Mouse (Mus musculus) gastrocnemius, adult 2 months (tissue): Measurements from ENCODE around the gene Ccm2. TPM values are rescaled to one million over a fixed set of nuclear protein-coding genes. Genes with fewer than 3 reads are reported as not detected.
A peak's percentile ranks its signal among the peaks of the same experiment; 100 is the strongest.
"Not testable (repeated sequence)": the region's sequence is repeated elsewhere in the genome, so short reads cannot be mapped to it uniquely, and the experiment has no call there.

Experiments
- DNase-seq: peaks from one replicate; pipeline ENCODE4 v3.0.0; 2022
- H3K27ac ChIP-seq: fragments of 200-600 bp; 2 replicates; pipeline ENCODE4 v1.8.1; 2022; ENCODE audit warnings: mild to moderate bottlenecking
- H3K4me3 ChIP-seq: fragments of 200-600 bp; 2 replicates; pipeline ENCODE4 v1.8.1; 2022; ENCODE audit warnings: mild to moderate bottlenecking, moderate library complexity
- CTCF ChIP-seq: fragments of 200-600 bp; IDR thresholded peaks from 2 replicates; pipeline ENCODE4 v1.8.1; 2022; ENCODE audit warnings: antibody characterized with exemption, mild to moderate bottlenecking, moderate library complexity
- intact Hi-C: fragments of 180-260 bp; cut with DNase I; formaldehyde crosslinking; loops from one replicate; pipeline ENCODE4 v1.15.1; 2025
- total RNA-seq, 2 experiments: library from RNA; stranded (reverse); gene quantifications; 2 replicates each; pipeline ENCODE4 v1.2.3; 2021

Ccm2 gene
- total RNA-seq, 2 experiments from 2014 or later = 20.8 to 23.8 TPM

- DNase-seq = no peak
- Histone ChIP-seq H3K27ac (no peak overlapping the region), H3K4me3 (no peak overlapping the region)
- TF ChIP-seq CTCF = no peak
- intact Hi-C loops = no loop called here
These were observed 23.0 kb upstream of the Ccm2 start for GRCm38 (mm10) chr11:6523662-6524088.

GRCm38 (mm10) chr11:6524165-6524879 is 22.4 kb upstream of the Ccm2 start:
- Histone ChIP-seq H3K27ac (no peak overlapping the region), H3K4me3 (no peak overlapping the region)
- DNase-seq = no peak
- intact Hi-C loops = no loop called here
- TF ChIP-seq CTCF = no peak

GRCm38 (mm10) chr11:6524880-6525238 is 21.8 kb upstream of the Ccm2 start:
- no peak overlapping the region for H3K4me3 ChIP-seq
- no peak for DNase-seq
- no peak for TF ChIP-seq CTCF
- no peak overlapping the region for H3K27ac ChIP-seq
- intact Hi-C loops = loop anchor here (5.0 kb wide), 1 partner anchor 48 kb away; the partner anchor contains the start of gene Purb

GRCm38 (mm10) chr11:6525241-6525640 is 21.4 kb upstream of the Ccm2 start:
- TF ChIP-seq CTCF = no peak
- intact Hi-C loops = loop anchor here (5.0 kb wide), 1 partner anchor 48 kb away; the partner anchor contains the start of gene Purb
- Histone ChIP-seq H3K27ac (no peak overlapping the region), H3K4me3 (no peak overlapping the region)
- DNase-seq = no peak

GRCm38 (mm10) chr11:6526526-6527255 is 20.0 kb upstream of the Ccm2 start:
- intact Hi-C loops = loop anchor here (5.0 kb wide), 1 partner anchor 49 kb away; the partner anchor contains the start of gene Purb
- DNase-seq, H3K27ac ChIP-seq: not testable (repeated sequence)
- peak overlapping the region; percentile 80; the same call in 1 of the 2 replicates for H3K4me3 ChIP-seq

GRCm38 (mm10) chr11:6527256-6528185 is 19.2 kb upstream of the Ccm2 start:
- DNase-seq = no peak
- Histone ChIP-seq H3K4me3 (peak overlapping the region; percentile 80), H3K27ac (peak overlapping the region; percentile 97)
- TF ChIP-seq CTCF = no peak
- intact Hi-C loops = loop anchor here (2.0 to 5.0 kb wide), 2 partner anchors 50 to 97 kb away; partner anchors contain the start of gene Purb

GRCm38 (mm10) chr11:6528186-6529006 is 18.3 kb upstream of the Ccm2 start:
- Histone ChIP-seq H3K27ac (peak overlapping the region; percentile 97), H3K4me3 (peak overlapping the region; percentile 80)
- intact Hi-C loops = loop anchor here (2.0 to 5.0 kb wide), 2 partner anchors 51 to 96 kb away; partner anchors contain the start of gene Purb
- DNase-seq = peak; percentile 98
- TF ChIP-seq CTCF = peak; percentile 91

- no peak for DNase-seq
- intact Hi-C loops = loop anchor here (2.0 to 5.0 kb wide), 2 partner anchors 53 to 95 kb away; partner anchors contain the start of gene Purb
- no peak overlapping the region for H3K4me3 ChIP-seq
- no peak for TF ChIP-seq CTCF
- no peak overlapping the region for H3K27ac ChIP-seq
These were observed 16.7 kb upstream of the Ccm2 start for GRCm38 (mm10) chr11:6529961-6530360.

- no peak for DNase-seq
- Histone ChIP-seq H3K4me3 (no peak overlapping the region), H3K27ac (no peak overlapping the region)
- intact Hi-C loops = no loop called here
- no peak for TF ChIP-seq CTCF
These were observed 15.9 kb upstream of the Ccm2 start for GRCm38 (mm10) chr11:6530746-6531145.

- intact Hi-C loops = loop anchor here (5.0 kb wide), 1 partner anchor 83 kb away; the partner anchor contains the start of gene Tbrg4
- Histone ChIP-seq H3K27ac (no peak overlapping the region), H3K4me3 (no peak overlapping the region)
- no peak for TF ChIP-seq CTCF
- DNase-seq = no peak
These were observed 2.0 kb upstream of the Ccm2 start for GRCm38 (mm10) chr11:6544683-6545082.

GRCm38 (mm10) chr11:6545186-6545856 is 1.4 kb upstream of the Ccm2 start:
- TF ChIP-seq CTCF = no peak
- no peak for DNase-seq
- H3K27ac ChIP-seq = peak overlapping the region; percentile 97
- H3K4me3 ChIP-seq = no peak overlapping the region
- intact Hi-C loops = loop anchor here (5.0 kb wide), 1 partner anchor 82 kb away; the partner anchor contains the start of gene Tbrg4
